ENCODE assay signal across 39 mouse cellular contexts in the genomic region with DNA sequence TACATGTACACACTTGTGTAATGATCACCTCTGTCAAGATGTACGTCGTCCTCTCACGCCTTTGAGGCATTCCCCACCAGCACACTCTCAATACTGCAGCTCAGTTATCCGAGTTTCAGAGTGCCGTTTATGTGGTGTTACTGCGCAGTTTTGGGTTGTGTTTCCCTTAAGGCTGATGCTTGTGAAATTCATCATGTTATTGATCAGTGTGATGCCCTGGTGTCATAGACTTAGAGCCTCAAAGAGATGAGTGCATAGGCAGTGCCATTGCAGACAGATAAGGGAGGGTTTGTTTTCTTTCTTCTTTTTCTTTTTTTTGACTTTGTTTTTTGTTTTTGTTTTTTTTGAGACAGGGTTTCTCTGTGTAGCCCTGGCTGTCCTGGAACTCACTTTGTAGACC. TPM values are rescaled to one million over a fixed set of nuclear protein-coding genes. Genes with fewer than 3 reads are reported as not detected.
"Had no signal": no experiment of that assay in that cellular context is flagged by ENCODE, and none has a peak within 500 bp of the region (broad histone marks: within the 10 kb centered on the region; RNA-seq: fewer than 3 reads in every experiment).

No protein-coding gene starts in this region.

- H3K36me3 ChIP-seq: embryonic facial prominence, embryonic 15.5 days; forebrain, embryonic 12.5 days; forebrain, embryonic 15.5 days had no signal

- H3K9me3 ChIP-seq: embryonic facial prominence, embryonic 10.5 days; embryonic facial prominence, embryonic 12.5 days; embryonic facial prominence, embryonic 13.5 days; embryonic facial prominence, embryonic 15.5 days; forebrain, embryonic 10.5 days; forebrain, embryonic 12.5 days; forebrain, embryonic 13.5 days; forebrain, embryonic 15.5 days had no signal

- H3K4me2 ChIP-seq: embryonic facial prominence, embryonic 12.5 days; embryonic facial prominence, embryonic 13.5 days; embryonic facial prominence, embryonic 15.5 days; forebrain, embryonic 12.5 days; forebrain, embryonic 13.5 days; forebrain, embryonic 15.5 days had no signal

- H3K27ac ChIP-seq: embryonic facial prominence, embryonic 10.5 days; embryonic facial prominence, embryonic 12.5 days; embryonic facial prominence, embryonic 13.5 days; embryonic facial prominence, embryonic 15.5 days; forebrain, embryonic 10.5 days; forebrain, embryonic 12.5 days; forebrain, embryonic 13.5 days; forebrain, embryonic 15.5 days; gastrocnemius, adult 2 months; heart, adult 2 months had no signal

- H3K4me3 ChIP-seq: embryonic facial prominence, embryonic 10.5 days; embryonic facial prominence, embryonic 12.5 days; embryonic facial prominence, embryonic 13.5 days; embryonic facial prominence, embryonic 15.5 days; erythroblast, embryonic 14.5 days; forebrain, embryonic 10.5 days; forebrain, embryonic 12.5 days; forebrain, embryonic 13.5 days; forebrain, embryonic 15.5 days; gastrocnemius, adult 2 months; heart, adult 2 months had no signal

- H3K9ac ChIP-seq: embryonic facial prominence, embryonic 12.5 days; embryonic facial prominence, embryonic 13.5 days; embryonic facial prominence, embryonic 15.5 days; forebrain, embryonic 12.5 days; forebrain, embryonic 13.5 days; forebrain, embryonic 15.5 days; forebrain, postnatal 0 days had no signal

- H3K4me1 ChIP-seq: embryonic facial prominence, embryonic 10.5 days; embryonic facial prominence, embryonic 12.5 days; embryonic facial prominence, embryonic 13.5 days; embryonic facial prominence, embryonic 15.5 days; forebrain, embryonic 12.5 days; forebrain, embryonic 13.5 days; forebrain, embryonic 15.5 days had no signal

- ATAC-seq: forebrain, embryonic 13.5 days; forebrain, embryonic 14.5 days; forebrain, embryonic 15.5 days; forebrain, embryonic 16.5 days; forebrain, postnatal 0 days had no signal

- H3K27me3 ChIP-seq: embryonic facial prominence, embryonic 12.5 days; embryonic facial prominence, embryonic 13.5 days; embryonic facial prominence, embryonic 15.5 days; forebrain, embryonic 12.5 days; forebrain, embryonic 13.5 days; forebrain, embryonic 15.5 days had no signal

- DNase-seq: cerebellum, adult 2 months; cerebellum, adult 8-10 months; cerebellum, adult 9-10 months; cerebellum, adult 9-11 months; cerebellum, postnatal 10 days; cerebellum, postnatal 14 days; cerebellum, postnatal 25 days; cerebellum, postnatal 36 days; embryo, embryonic 11 days; forebrain, postnatal 0 days; gastrocnemius, adult 2 months; gastrocnemius, postnatal 10 days; gastrocnemius, postnatal 14 days; gastrocnemius, postnatal 25 days; gastrocnemius, postnatal 36 days; heart, adult 11 months; heart, adult 18-20 months; heart, adult 2 months had no signal

RNA-seq across cellular contexts. Expression of gene Gm11437, which starts 43.6 kb away (rescaled TPM):
- total RNA-seq: common myeloid progenitor, adult 5-6 weeks; forebrain, postnatal 0 days; gastrocnemius, adult 18-20 months; gastrocnemius, adult 2 months; gastrocnemius, adult 8-10 months; gastrocnemius, postnatal 10 days; gastrocnemius, postnatal 14 days; gastrocnemius, postnatal 25 days; gastrocnemius, postnatal 36 days; gastrocnemius, postnatal 4 days; granulocyte monocyte progenitor cell, adult 5-6 weeks; heart, adult 18-20 months; heart, adult 2 months had no signal
- polyA plus RNA-seq: cerebellum, adult 2 months; cortical plate, adult 2 months; embryonic facial prominence, embryonic 10.5 days; embryonic facial prominence, embryonic 11.5 days; embryonic facial prominence, embryonic 12.5 days; embryonic facial prominence, embryonic 13.5 days; embryonic facial prominence, embryonic 14.5 days; embryonic facial prominence, embryonic 15.5 days; erythroblast, embryonic 14.5 days; forebrain, embryonic 10.5 days; forebrain, embryonic 11.5 days; forebrain, embryonic 12.5 days; forebrain, embryonic 13.5 days; forebrain, embryonic 14.5 days; forebrain, embryonic 15.5 days; forebrain, embryonic 16.5 days; forebrain, postnatal 0 days; frontal cortex, adult 2 months; heart, adult 2 months had no signal
